Mouse (Mus musculus): Measurements from ENCODE around the gene Col5a1. TPM values are rescaled to one million over a fixed set of nuclear protein-coding genes. Genes with fewer than 3 reads are reported as not detected.

Col5a1 gene
- total RNA-seq, 4 experiments from 2014 or later, result 5.5 to 9.9 (median 7.8) TPM

DNA sequence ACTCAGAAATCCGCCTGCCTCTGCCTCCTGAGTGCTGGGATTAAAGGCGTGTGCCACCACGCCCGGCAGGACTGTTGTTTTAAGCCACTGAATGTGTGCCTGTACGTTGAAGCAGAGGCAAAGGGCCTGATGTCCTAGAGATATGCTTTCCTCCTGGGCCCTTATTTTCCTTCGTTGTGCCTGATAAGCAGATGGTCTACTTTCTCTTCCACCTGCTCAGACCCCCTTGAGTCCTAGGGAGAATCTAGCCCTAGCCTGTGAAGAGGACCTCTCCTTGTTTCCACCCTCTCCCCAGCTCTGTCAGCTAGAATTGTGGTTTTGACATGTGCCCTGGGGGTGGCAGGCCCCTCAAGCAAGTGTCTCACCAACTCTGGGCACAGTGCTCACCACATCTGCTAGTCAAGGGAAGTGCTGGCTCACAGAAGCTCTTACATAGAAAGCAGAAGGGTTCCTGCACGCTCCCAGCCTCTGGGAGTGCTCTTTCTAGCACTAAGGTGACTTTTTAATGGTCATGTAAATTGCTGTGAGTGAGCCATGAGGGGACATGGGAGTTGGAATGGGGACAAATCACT lies 189.5 kb downstream of the Col5a1 start:
- no peak for DNase-seq (ENCODE audit: low spot score in 2 of 2)

DNA sequence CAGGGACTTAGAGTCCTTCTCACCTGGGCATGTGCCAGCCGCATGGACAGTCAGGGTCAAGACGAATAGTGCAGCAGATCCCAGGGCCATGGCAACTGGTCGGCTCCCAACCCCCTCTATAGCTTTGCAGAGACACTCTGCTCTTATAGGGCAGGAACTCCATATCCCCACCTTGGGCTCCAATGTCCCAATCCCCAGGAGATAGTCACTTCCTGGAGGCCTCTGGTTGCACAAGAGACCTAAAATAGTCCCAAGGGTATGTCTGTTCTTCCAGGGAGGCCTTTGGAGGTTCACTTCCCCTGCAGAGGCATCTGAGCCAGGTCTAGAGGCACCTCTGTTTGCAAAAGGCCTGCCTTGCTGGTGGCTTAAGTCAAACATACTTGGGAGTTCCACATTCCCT lies 198.5 kb downstream of the Col5a1 start, which contains the start of gene Fcnb:
Gene Fcnb, minus strand, starts transcription at position 118 of the 400 bp plus-strand sequence.
- DNase-seq (ENCODE audit: low spot score in 2 of 2), result no peak

DNA sequence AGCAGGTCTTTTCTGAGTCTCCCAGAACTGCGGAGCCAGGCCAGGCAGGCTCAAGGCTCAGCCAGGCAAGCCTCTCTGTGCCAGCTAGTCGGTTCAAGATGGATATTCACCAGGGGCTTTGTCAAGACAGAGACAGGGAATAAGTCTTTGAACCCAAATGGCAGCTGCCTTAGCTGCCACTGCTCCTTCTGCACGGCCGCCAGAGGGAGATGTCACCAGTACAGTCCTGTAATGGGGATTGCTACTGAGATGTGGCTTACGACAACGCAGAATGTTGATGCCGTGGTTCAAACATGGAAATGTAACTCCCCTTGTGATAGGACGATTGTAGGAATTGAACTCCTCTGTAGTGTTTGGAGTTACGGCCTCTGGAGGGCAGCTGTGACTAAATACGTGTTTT lies 199.9 kb downstream of the Col5a1 start:
- no peak for DNase-seq (ENCODE audit: low spot score in 2 of 2)

DNA sequence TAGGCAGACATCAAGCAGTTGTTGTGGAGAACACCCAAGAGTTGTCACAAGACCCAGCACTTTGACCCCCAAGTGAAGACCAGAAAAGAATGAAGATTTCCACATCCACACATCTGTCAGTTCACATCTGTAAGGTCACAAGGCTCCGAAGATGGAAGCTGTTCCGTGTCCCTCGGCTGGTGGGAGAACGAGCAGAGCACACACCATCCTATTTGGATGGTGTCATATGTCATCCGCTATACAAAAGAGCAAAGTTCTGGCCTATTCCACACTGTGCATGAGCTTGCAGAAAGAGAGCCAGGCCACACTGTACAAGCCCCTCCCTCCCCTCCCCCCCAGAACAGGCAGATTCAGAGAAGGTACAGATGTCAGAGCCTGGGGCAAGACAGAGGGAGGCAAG lies 202.9 kb downstream of the Col5a1 start:
- no peak for DNase-seq (ENCODE audit: low spot score in 2 of 2)

Other genes starting within 250 kb of the Col5a1 start
- gene Rxra, start 210.0 kb upstream of the Col5a1 start, total RNA-seq (2022), result 100 to 1,000 TPM; 127 to 155 (median 141) TPM
- gene Fcnb, start 198.5 kb downstream of the Col5a1 start, total RNA-seq (2022), result not detected